Mouse (Mus musculus) heart, embryonic 14.5 days (tissue): ENCODE data around the gene Zmat5. TPM values are rescaled to one million over a fixed set of nuclear protein-coding genes. Genes with fewer than 3 reads are reported as not detected.

ENCODE experiments used
- ATAC-seq: fragments of 200-750 bp; cut with Nextera tagmentation; 2 replicates; pipeline ENCODE4 v1.8.0; 2017; ENCODE audit warnings: low read depth, moderate TSS enrichment; ENCODE audit not compliant: insufficient number of reproducible peaks, insufficient read depth, low FRiP score
- H3K27ac ChIP-seq, 2 experiments: fragments of 200-500 bp in 1 of 2; fragments of 300-500 bp in 1 of 2; sonication (generic) in 1 of 2; replicated peaks in 1 of 2; 2 replicates each; pipeline ENCODE4 v1.5.1; 2012 to 2014; ENCODE audit warnings: low read depth in 2 of 2, low read length in 2 of 2, control low read depth in 1 of 2, mild to moderate bottlenecking in 1 of 2, mixed read lengths in 1 of 2; ENCODE audit not compliant: control insufficient read depth in 1 of 2, insufficient read depth in 1 of 2
- H3K27me3 ChIP-seq: fragments of 300-500 bp; sonication (generic); 2 replicates; pipeline ENCODE4 v1.6.1; 2014; ENCODE audit warnings: mild to moderate bottlenecking, low read length, control low read depth; ENCODE audit not compliant: control insufficient read depth, insufficient read depth
- H3K36me3 ChIP-seq: fragments of 300-500 bp; sonication (generic); 2 replicates; pipeline ENCODE4 v1.6.1; 2014; ENCODE audit warnings: mild to moderate bottlenecking, control low read depth, low read length, mixed read lengths; ENCODE audit not compliant: control insufficient read depth, insufficient read depth
- H3K4me1 ChIP-seq, 2 experiments: fragments of 200-500 bp in 1 of 2; fragments of 300-500 bp in 1 of 2; sonication (generic) in 1 of 2; 2 replicates each; pipeline ENCODE4 v1.6.1; 2012 to 2014; ENCODE audit warnings: low read length in 2 of 2, control low read depth in 1 of 2, mixed read lengths in 1 of 2; ENCODE audit not compliant: control insufficient read depth in 2 of 2, insufficient read depth in 2 of 2
- H3K4me2 ChIP-seq: fragments of 300-500 bp; sonication (generic); 2 replicates; pipeline ENCODE4 v1.6.1; 2014; ENCODE audit warnings: mild to moderate bottlenecking, low read length
- H3K4me3 ChIP-seq, 2 experiments: fragments of 200-500 bp in 1 of 2; fragments of 300-500 bp in 1 of 2; sonication (generic) in 1 of 2; 2 replicates each; pipeline ENCODE4 v1.5.1; 2012 to 2014; ENCODE audit warnings: low read length in 2 of 2, mild to moderate bottlenecking in 2 of 2, control low read depth in 1 of 2, low read depth in 1 of 2, moderate library complexity in 1 of 2; ENCODE audit not compliant: control insufficient read depth in 1 of 2, insufficient read depth in 1 of 2
- H3K9ac ChIP-seq: fragments of 300-500 bp; sonication (generic); 2 replicates; pipeline ENCODE4 v1.6.1; 2014; ENCODE audit warnings: mild to moderate bottlenecking, low read length
- H3K9me3 ChIP-seq: fragments of 300-500 bp; sonication (generic); 2 replicates; pipeline ENCODE4 v1.6.1; 2016; ENCODE audit warnings: low read length, control low read depth; ENCODE audit not compliant: control insufficient read depth
- WGBS: fragments of 180-500 bp; shearing (Covaris S2); extraction: QIAGEN DNeasy Blood & Tissue Kit; methylation state at CpG from one replicate; pipeline ENCODE4 v1.1.7; 2014; 5-methylcytosine and 5-hydroxymethylcytosine counted together
- polyA plus RNA-seq: library from polyadenylated mRNA; unstranded; fragments of >200 nt; fragmentation: Nextera tagmentation; extraction: Ambion mirVana; gene quantifications from 2 replicates; pipeline ENCODE4 v1.2.1, GENCODE M21; 2014

The Zmat5 gene
- polyA plus RNA-seq, 1 experiment from 2014 or later: 58.3 TPM

- Histone ChIP-seq H3K9ac (no peak overlapping the region), H3K27ac (no peak overlapping the region), H3K4me1 (peaks cover 4 to 8% of the 10 kb centered on the region in 2 experiments), H3K27me3 (no peaks in the 10 kb centered on the region), H3K9me3 (no peaks in the 10 kb centered on the region), H3K4me3 (no peak overlapping the region), H3K4me2 (no peak overlapping the region), H3K36me3 (peaks cover 17% of the 10 kb centered on the region)
- no peak for ATAC-seq
- WGBS: 51% methylated on average over 7 of the region's 7 CpGs
Measured at GRCm38 (mm10) chr11:4720900-4721580, 16.6 kb downstream of the Zmat5 start.

GRCm38 (mm10) chr11:4721728-4722127, 17.2 kb downstream of the Zmat5 start:
- H3K4me2 ChIP-seq: no peak overlapping the region
- no peaks in the 10 kb centered on the region for H3K27me3 ChIP-seq
- 82% methylated on average over 8 of the region's 8 CpGs for WGBS

GRCm38 (mm10) chr11:4729603-4730002, 25.1 kb downstream of the Zmat5 start:
- no peaks in the 10 kb centered on the region for H3K27me3 ChIP-seq
- H3K36me3 ChIP-seq: 0 out of 2 replicates have a peak, but pooled peaks cover under 1% of the 10 kb centered on the region
- 13% methylated on average over 12 of the region's 12 CpGs for WGBS
- H3K4me2 ChIP-seq: no peak overlapping the region
- no peak overlapping the region for H3K27ac ChIP-seq
- peaks cover 11 to 12% of the 10 kb centered on the region in 2 experiments for H3K4me1 ChIP-seq
- no peaks in the 10 kb centered on the region for H3K9me3 ChIP-seq
- ATAC-seq: no peak
- H3K4me3 ChIP-seq: no peak overlapping the region
- H3K9ac ChIP-seq: no peak overlapping the region

More at GRCm38 (mm10) chr11:4721728-4722127, 17.2 kb downstream of the Zmat5 start:
- H3K27ac ChIP-seq: no peak overlapping the region
- peaks cover 17% of the 10 kb centered on the region for H3K36me3 ChIP-seq
- H3K4me1 ChIP-seq: peaks cover 4 to 8% of the 10 kb centered on the region in 2 experiments
- ATAC-seq: no peak
- no peak overlapping the region for H3K9ac ChIP-seq
- H3K9me3 ChIP-seq: no peaks in the 10 kb centered on the region
- no peak overlapping the region for H3K4me3 ChIP-seq

GRCm38 (mm10) chr11:4730096-4730495, 25.6 kb downstream of the Zmat5 start:
- no peak overlapping the region for H3K27ac ChIP-seq
- no peaks in the 10 kb centered on the region for H3K27me3 ChIP-seq
- no peaks in the 10 kb centered on the region for H3K9me3 ChIP-seq
- peaks cover 11 to 12% of the 10 kb centered on the region in 2 experiments for H3K4me1 ChIP-seq
- H3K4me3 ChIP-seq: no peak overlapping the region
- H3K36me3 ChIP-seq: no peaks in the 10 kb centered on the region
- H3K9ac ChIP-seq: no peak overlapping the region
- no peak for ATAC-seq
- WGBS: 75% methylated on average over 6 of the region's 6 CpGs
- H3K4me2 ChIP-seq: no peak overlapping the region

GRCm38 (mm10) chr11:4730913-4731312, 26.4 kb downstream of the Zmat5 start:
- no peak overlapping the region for H3K9ac ChIP-seq
- no peak for ATAC-seq
- H3K4me1 ChIP-seq: peaks cover 11 to 12% of the 10 kb centered on the region in 2 experiments
- 85% methylated on average over 5 of the region's 5 CpGs for WGBS
- no peaks in the 10 kb centered on the region for H3K27me3 ChIP-seq
- no peak overlapping the region for H3K4me2 ChIP-seq
- no peak overlapping the region for H3K27ac ChIP-seq
- no peaks in the 10 kb centered on the region for H3K36me3 ChIP-seq
- H3K9me3 ChIP-seq: no peaks in the 10 kb centered on the region
- H3K4me3 ChIP-seq: no peak overlapping the region

GRCm38 (mm10) chr11:4731781-4732180, 27.3 kb downstream of the Zmat5 start:
- no peaks in the 10 kb centered on the region for H3K36me3 ChIP-seq
- no peaks in the 10 kb centered on the region for H3K9me3 ChIP-seq
- 78% methylated on average over 7 of the region's 7 CpGs for WGBS
- no peak overlapping the region for H3K27ac ChIP-seq
- H3K4me3 ChIP-seq: no peak overlapping the region
- H3K9ac ChIP-seq: no peak overlapping the region
- no peaks in the 10 kb centered on the region for H3K27me3 ChIP-seq
- no peak for ATAC-seq
- H3K4me1 ChIP-seq: peaks cover 11 to 12% of the 10 kb centered on the region in 2 experiments
- H3K4me2 ChIP-seq: no peak overlapping the region

GRCm38 (mm10) chr11:4734179-4734578, 29.7 kb downstream of the Zmat5 start:
- no peak for ATAC-seq
- Histone ChIP-seq H3K4me1 (peaks cover 11 to 12% of the 10 kb centered on the region in 2 experiments), H3K9me3 (no peaks in the 10 kb centered on the region), H3K27ac (no peak overlapping the region), H3K4me3 (no peak overlapping the region), H3K9ac (no peak overlapping the region), H3K36me3 (0 out of 2 replicates have a peak, but pooled peaks cover 4% of the 10 kb centered on the region), H3K27me3 (no peaks in the 10 kb centered on the region), H3K4me2 (no peak overlapping the region)
- WGBS: 29% methylated on average over 12 of the region's 12 CpGs

- 54% methylated on average over 6 of the region's 6 CpGs for WGBS
- ATAC-seq: no peak
Measured at GRCm38 (mm10) chr11:4736355-4736754, 31.9 kb downstream of the Zmat5 start.

More at GRCm38 (mm10) chr11:4736355-4736754, 31.9 kb downstream of the Zmat5 start:
- Histone ChIP-seq H3K9me3 (no peaks in the 10 kb centered on the region), H3K4me2 (no peak overlapping the region), H3K36me3 (0 out of 2 replicates have a peak, but pooled peaks cover 4% of the 10 kb centered on the region), H3K9ac (no peak overlapping the region), H3K27me3 (no peaks in the 10 kb centered on the region; the same call in 1 of the 2 replicates), H3K4me3 (no peak overlapping the region), H3K27ac (no peak overlapping the region), H3K4me1 (no peaks in the 10 kb centered on the region)
